Mouse (Mus musculus) limb, embryonic 15.5 days (tissue): ENCODE results near the gene Cpa3. TPM values are rescaled to one million over a fixed set of nuclear protein-coding genes. Genes with fewer than 3 reads are reported as not detected.

ENCODE experiments used
- ATAC-seq: fragments of 200-750 bp; cut with Nextera tagmentation; 2 replicates; pipeline ENCODE4 v1.8.0; 2017; ENCODE audit warnings: low read depth, moderate TSS enrichment; ENCODE audit not compliant: insufficient number of reproducible peaks, low FRiP score, low TSS enrichment
- H3K27ac ChIP-seq: fragments of 300-500 bp; sonication (generic); 2 replicates; pipeline ENCODE4 v1.5.1; 2015; ENCODE audit warnings: moderate library complexity, mild to moderate bottlenecking, inconsistent platforms
- H3K27me3 ChIP-seq: fragments of 300-500 bp; sonication (generic); 2 replicates; pipeline ENCODE4 v1.6.1; 2015; ENCODE audit warnings: inconsistent platforms
- H3K36me3 ChIP-seq: fragments of 300-500 bp; sonication (generic); 2 replicates; pipeline ENCODE4 v1.6.1; 2015; ENCODE audit warnings: inconsistent platforms
- H3K4me1 ChIP-seq: fragments of 300-500 bp; sonication (generic); 2 replicates; pipeline ENCODE4 v1.6.1; 2015; ENCODE audit warnings: inconsistent platforms
- H3K4me2 ChIP-seq: fragments of 300-500 bp; sonication (generic); 2 replicates; pipeline ENCODE4 v1.6.1; 2015; ENCODE audit warnings: mild to moderate bottlenecking, inconsistent platforms
- H3K4me3 ChIP-seq: fragments of 300-500 bp; sonication (generic); 2 replicates; pipeline ENCODE4 v1.5.1; 2015; ENCODE audit warnings: mild to moderate bottlenecking, inconsistent platforms
- H3K9ac ChIP-seq: fragments of 300-500 bp; sonication (generic); 2 replicates; pipeline ENCODE4 v1.6.1; 2015; ENCODE audit warnings: inconsistent platforms
- H3K9me3 ChIP-seq: fragments of 300-500 bp; sonication (generic); 2 replicates; pipeline ENCODE4 v1.6.1; 2016; ENCODE audit warnings: inconsistent platforms
- WGBS: fragments of 180-500 bp; shearing (Covaris S2); methylation state at CpG from one replicate; pipeline ENCODE4 v1.1.7; 2015; 5-methylcytosine and 5-hydroxymethylcytosine counted together
- polyA plus RNA-seq: library from polyadenylated mRNA; unstranded; fragments of >200 nt; fragmentation: Nextera tagmentation; extraction: Ambion mirVana; gene quantifications from 2 replicates; pipeline ENCODE4 v1.2.1, GENCODE M21; 2015

Cpa3 gene
- polyA plus RNA-seq, result 304 and 332 TPM in 2 replicates

DNA sequence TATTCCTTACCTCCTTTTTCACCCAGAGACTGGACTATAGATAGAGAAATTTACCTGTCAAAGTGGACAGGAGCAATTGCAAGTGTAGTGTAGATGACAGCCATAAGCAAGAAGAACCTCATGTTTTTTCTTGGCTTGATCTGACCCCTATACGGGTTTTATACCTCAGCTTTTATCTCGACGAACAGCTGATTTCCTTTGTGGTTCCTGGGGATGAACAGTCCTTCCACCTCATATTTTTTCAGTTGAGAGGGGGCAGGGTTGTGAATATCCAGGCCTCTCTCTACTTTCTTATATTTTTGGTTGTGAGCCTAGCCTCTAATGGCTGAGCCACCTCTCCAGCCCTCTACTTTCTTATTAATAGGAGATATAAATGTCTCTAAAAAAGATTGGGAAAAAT lies at the start of gene Cpa3:
TSS of gene Cpa3 (minus strand) at position 132 of the 400 bp plus-strand sequence.
- WGBS, result 80% methylated on average over 3 of the region's 3 CpGs
- Histone ChIP-seq H3K27me3 (no peaks in the 10 kb centered on the region), H3K4me3 (no peak within 1 kb of the TSS), H3K9ac (no peak within 1 kb of the TSS), H3K4me1 (no peaks in the 10 kb centered on the region), H3K9me3 (no peaks in the 10 kb centered on the region), H3K4me2 (no peak within 1 kb of the TSS), H3K36me3 (no peaks in the 10 kb centered on the region), H3K27ac (no peak within 1 kb of the TSS)
- no peak for ATAC-seq

DNA sequence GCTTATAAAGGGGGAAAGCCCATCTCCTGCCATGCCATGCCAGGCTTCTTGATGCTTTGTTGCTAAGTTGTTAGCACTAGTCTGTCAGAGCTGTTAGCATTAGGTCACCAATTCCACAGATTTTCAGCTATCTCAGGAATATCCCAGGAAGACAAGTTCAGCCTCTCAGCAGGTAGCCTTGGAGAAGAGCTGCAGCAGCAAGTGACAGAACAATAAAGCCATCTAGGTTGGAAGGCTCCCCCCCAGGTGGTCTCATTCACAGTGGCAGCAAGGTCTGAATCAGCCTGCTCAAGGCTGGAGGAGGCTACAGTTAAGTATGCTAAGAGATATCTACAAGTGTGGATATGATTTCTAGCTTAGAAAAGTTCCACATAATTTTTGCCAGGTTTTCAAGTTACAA lies 49.4 kb upstream of the Cpa3 start:
- Histone ChIP-seq H3K4me1 (no peaks in the 10 kb centered on the region), H3K27me3 (no peaks in the 10 kb centered on the region), H3K36me3 (no peaks in the 10 kb centered on the region), H3K9ac (no peak overlapping the region), H3K4me2 (no peak overlapping the region), H3K27ac (no peak overlapping the region), H3K4me3 (no peak overlapping the region), H3K9me3 (no peaks in the 10 kb centered on the region)
- ATAC-seq, result no peak

DNA sequence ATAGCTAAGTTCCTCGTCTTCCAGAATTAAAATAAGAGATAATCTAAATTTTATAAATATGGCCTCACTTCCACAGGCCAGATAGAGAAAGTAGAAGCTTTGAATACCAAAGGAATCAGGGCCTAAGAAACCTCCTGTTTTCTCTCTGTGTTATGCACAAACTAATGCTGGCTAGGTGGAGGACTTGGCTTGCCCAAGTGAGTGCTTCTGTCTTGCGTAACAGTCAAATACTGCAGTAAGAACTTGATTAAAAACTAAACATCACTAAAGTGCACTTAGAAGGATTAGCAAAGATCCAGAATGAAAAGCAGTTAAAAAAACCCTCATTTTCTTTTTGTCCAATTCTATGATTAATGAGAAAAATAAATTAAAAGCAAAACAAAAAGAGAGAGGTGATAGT lies 46.8 kb upstream of the Cpa3 start:
- WGBS, result 89% methylated on average over 2 of the region's 2 CpGs
- Histone ChIP-seq H3K27me3 (no peaks in the 10 kb centered on the region), H3K36me3 (no peaks in the 10 kb centered on the region), H3K4me1 (no peaks in the 10 kb centered on the region), H3K9ac (no peak overlapping the region), H3K4me2 (no peak overlapping the region), H3K27ac (no peak overlapping the region), H3K4me3 (no peak overlapping the region), H3K9me3 (no peaks in the 10 kb centered on the region)
- ATAC-seq, result no peak

DNA sequence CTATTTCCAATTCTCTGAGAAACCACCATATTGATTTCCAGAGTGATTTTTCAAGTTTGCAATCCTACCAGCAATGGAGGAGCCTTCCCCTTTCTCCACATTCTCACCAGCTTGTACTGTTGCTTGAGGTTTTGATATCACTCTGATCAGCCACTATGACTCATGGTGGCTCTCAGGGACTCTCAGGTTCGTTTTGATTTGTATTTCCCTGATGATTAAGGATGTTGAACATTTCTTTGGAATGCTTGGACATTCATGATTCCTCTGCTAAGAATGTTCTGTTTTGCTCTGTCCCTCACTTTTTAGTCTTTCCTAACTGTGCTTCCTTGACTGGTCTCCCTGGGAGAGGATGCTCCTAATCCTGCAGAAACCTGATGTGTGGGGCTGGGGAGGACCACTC lies 39.8 kb upstream of the Cpa3 start:
- Histone ChIP-seq H3K27ac (no peak overlapping the region), H3K4me1 (no peaks in the 10 kb centered on the region), H3K4me3 (no peak overlapping the region), H3K27me3 (no peaks in the 10 kb centered on the region), H3K9me3 (no peaks in the 10 kb centered on the region), H3K4me2 (no peak overlapping the region), H3K36me3 (no peaks in the 10 kb centered on the region), H3K9ac (no peak overlapping the region)
- ATAC-seq, result no peak
- 47% methylated on average over 1 of the region's 1 CpGs for WGBS

DNA sequence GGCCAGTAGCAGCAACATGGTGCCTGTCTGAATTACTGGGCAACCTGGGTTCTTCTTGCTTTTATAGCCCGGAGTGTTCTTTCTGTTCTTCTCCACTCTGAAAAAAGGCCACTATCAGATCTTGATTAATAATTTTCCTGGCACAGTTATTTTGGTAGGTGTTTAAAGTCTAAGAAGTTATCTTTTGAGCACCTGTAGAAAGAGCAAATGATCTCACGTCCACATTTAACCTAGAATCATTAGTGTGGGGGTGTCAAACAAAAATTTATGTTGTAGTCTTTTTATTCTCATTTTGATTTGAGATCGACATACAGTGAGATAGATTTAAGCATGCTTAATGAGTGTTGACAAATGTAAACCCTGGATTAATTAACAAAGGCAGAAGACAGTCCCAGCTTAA lies 33.7 kb upstream of the Cpa3 start, which contains the start of gene Cpb1:
TSS of gene Cpb1 (minus strand) at position 101 of the 400 bp plus-strand sequence.
- ATAC-seq, result no peak

DNA sequence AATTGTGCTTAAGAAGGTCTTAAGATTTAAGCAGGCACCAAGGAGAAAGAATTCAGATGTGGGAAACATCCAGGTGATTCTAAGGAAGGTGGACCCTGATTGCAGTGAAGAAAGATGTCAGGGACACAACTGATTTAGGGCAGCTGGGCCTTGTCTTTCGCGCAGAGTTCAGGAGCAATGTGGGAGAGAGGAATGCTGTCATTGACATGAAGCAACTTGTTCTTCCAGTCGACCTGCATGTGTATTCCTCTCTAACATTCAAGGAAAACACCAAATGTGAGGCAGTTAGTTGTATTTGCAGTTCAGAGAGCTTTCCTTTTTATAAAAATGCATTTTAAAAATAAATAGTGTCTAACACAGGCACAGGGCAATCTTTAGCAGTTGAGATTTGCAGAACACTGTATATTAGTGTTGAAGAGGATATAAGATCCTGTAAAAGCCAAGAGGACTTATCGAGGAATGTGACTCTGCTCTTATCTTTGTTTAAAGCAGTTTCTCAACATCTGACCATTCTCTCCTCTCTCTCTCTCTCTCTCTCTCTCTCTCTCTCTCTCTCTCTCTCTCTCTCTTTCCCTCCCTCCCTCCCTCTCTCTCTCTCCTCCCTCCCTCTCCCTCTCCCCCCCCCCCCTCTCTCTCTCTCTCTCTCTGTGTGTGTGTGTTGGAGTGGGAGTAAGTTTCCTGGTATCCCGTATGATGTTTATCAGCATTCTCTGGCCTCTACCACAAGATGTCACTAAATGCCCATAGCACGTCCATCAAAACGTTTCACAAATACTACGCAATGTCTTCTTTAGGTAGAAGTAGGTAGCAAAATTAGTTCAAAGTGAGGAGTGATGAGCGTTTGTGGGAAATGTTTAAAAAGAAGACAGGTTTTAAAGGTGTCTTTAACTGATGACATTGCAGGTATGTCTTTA lies 12.8 kb upstream of the Cpa3 start:
- Histone ChIP-seq H3K4me3 (no peak overlapping the region), H3K27ac (no peak overlapping the region), H3K9me3 (no peaks in the 10 kb centered on the region), H3K27me3 (no peaks in the 10 kb centered on the region), H3K4me1 (no peaks in the 10 kb centered on the region), H3K9ac (no peak overlapping the region), H3K4me2 (no peak overlapping the region), H3K36me3 (no peaks in the 10 kb centered on the region)
- 33% methylated on average over 9 of the region's 9 CpGs for WGBS
- ATAC-seq, result no peak

More for the DNA sequence above, 33.7 kb upstream of the Cpa3 start, which contains the start of gene Cpb1:
- Histone ChIP-seq H3K4me1 (no peaks in the 10 kb centered on the region), H3K4me3 (no peak within 1 kb of the TSS), H3K27me3 (no peaks in the 10 kb centered on the region), H3K36me3 (no peaks in the 10 kb centered on the region), H3K9me3 (no peaks in the 10 kb centered on the region), H3K4me2 (no peak within 1 kb of the TSS), H3K27ac (no peak within 1 kb of the TSS), H3K9ac (no peak within 1 kb of the TSS)
- WGBS, result 83% methylated on average over 3 of the region's 3 CpGs

DNA sequence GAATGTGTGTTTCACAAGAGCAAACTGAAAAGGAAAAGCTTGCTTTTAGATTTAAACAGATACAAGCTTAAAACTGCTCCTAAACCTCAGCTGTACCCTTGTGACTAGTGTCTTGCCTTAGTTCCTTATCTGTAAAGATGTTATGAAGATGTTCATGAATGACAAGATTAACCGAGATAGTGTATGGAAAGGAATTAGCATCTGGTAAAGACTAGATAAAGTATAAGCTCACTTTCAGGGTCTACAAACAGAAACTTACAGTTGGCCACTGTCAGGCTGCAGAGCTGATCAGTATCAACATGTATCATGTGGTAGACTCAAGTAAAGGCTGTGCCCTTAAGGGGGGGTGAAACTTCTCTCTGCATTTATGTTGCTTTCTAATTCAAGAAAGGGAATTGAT lies 1.9 kb upstream of the Cpa3 start:
- Histone ChIP-seq H3K27ac (no peak overlapping the region), H3K9me3 (no peaks in the 10 kb centered on the region), H3K36me3 (no peaks in the 10 kb centered on the region), H3K9ac (no peak overlapping the region), H3K4me1 (no peaks in the 10 kb centered on the region), H3K4me2 (no peak overlapping the region), H3K4me3 (no peak overlapping the region), H3K27me3 (no peaks in the 10 kb centered on the region)
- ATAC-seq, result no peak
- 88% methylated on average over 1 of the region's 1 CpGs for WGBS

DNA sequence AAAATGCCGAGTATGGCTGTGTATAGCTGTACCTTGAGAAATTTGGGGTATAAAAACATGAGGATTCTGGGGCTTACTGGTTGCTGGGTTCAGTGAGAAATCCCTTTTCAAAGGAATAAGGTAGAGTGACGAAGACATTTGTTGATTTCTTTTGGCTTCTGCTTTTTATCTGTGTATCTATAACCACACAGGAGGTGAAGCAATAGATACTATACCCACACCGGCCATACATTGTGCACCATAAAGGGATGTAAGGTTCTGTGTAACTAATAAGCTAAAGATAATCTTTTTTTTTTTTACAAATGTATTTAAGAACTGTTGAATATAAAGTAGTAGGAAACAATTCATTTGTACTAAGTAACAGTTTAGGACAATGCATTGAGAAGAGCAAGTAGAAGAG lies 2.2 kb downstream of the Cpa3 start:
- no peak for ATAC-seq
- H3K9me3 ChIP-seq, result no peaks in the 10 kb centered on the region

DNA sequence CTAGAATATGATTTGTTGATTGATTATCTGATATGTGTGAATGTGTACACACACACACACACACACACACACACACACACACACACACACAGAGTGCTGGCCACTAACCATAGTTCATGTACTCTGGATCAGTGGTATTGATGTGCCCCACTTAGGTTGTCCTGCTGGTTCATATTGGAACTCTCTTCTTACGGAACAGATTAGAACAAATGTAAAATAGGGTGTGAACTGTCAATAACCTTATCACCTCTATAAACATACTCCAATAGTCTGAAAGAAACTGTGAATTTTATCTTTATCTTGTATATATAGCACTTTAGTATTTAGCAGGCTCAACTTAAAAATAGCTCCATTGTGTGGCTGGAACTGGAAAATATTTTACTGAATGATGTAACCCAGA lies 5.0 kb downstream of the Cpa3 start:
- ATAC-seq, result no peak
- Histone ChIP-seq H3K4me3 (no peak overlapping the region), H3K9ac (no peak overlapping the region), H3K4me2 (no peak overlapping the region), H3K4me1 (no peaks in the 10 kb centered on the region), H3K27me3 (no peaks in the 10 kb centered on the region), H3K36me3 (no peaks in the 10 kb centered on the region), H3K27ac (no peak overlapping the region), H3K9me3 (no peaks in the 10 kb centered on the region)
- WGBS, result 81% methylated on average over 1 of the region's 1 CpGs

More for the DNA sequence above, 2.2 kb downstream of the Cpa3 start:
- Histone ChIP-seq H3K4me2 (no peak overlapping the region), H3K4me1 (no peaks in the 10 kb centered on the region), H3K27ac (no peak overlapping the region), H3K36me3 (no peaks in the 10 kb centered on the region), H3K9ac (no peak overlapping the region), H3K27me3 (no peaks in the 10 kb centered on the region), H3K4me3 (no peak overlapping the region)
- WGBS, result 80% methylated on average over 3 of the region's 3 CpGs

DNA sequence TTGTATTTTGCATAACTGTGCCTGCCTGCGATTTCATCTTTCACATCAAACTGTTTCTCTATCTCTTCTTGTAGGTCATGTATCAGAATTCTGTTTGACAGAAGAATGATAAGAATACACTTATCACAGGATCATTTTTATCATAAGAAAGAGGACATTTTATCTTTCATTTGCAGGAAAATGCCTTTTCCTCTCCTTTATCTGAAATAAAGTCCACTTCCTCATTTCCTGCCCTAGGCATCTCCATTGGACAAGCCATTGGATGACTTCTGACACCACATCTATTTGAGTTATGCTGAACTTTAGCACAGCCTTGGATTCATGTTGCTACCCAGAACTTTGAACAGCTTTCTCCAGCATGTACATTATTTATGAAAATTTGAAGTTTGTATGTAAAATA lies 13.0 kb downstream of the Cpa3 start:
- H3K27me3 ChIP-seq, result no peaks in the 10 kb centered on the region
- no peaks in the 10 kb centered on the region for H3K4me1 ChIP-seq
- H3K4me2 ChIP-seq, result no peak overlapping the region
- no peak overlapping the region for H3K9ac ChIP-seq
- ATAC-seq, result no peak
- no peaks in the 10 kb centered on the region for H3K9me3 ChIP-seq
- no peaks in the 10 kb centered on the region for H3K36me3 ChIP-seq
- no peak overlapping the region for H3K4me3 ChIP-seq
- 87% methylated on average over 1 of the region's 1 CpGs for whole genome bisulfite sequencing
- no peak overlapping the region for H3K27ac ChIP-seq

DNA sequence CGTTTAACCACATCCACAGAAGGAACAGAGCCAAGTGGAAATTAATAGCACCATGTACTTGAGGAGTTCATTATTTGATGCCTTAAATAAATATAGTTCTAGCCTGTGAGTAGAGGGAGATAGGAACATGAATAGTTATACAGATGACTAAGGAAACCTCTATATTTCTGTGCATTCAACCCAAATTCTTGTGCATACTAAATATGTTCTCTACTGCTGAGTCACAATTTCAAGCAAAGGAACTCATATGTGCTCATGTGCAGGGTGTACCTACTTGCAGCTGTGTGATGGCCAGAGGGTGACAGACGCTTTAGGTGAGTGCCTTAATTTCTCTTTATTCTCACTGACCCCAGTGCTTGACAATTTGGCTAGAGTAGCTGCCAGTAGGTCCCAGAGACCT lies 16.6 kb downstream of the Cpa3 start:
- H3K4me2 ChIP-seq, result no peak overlapping the region
- WGBS, result 78% methylated on average over 2 of the region's 2 CpGs

DNA sequence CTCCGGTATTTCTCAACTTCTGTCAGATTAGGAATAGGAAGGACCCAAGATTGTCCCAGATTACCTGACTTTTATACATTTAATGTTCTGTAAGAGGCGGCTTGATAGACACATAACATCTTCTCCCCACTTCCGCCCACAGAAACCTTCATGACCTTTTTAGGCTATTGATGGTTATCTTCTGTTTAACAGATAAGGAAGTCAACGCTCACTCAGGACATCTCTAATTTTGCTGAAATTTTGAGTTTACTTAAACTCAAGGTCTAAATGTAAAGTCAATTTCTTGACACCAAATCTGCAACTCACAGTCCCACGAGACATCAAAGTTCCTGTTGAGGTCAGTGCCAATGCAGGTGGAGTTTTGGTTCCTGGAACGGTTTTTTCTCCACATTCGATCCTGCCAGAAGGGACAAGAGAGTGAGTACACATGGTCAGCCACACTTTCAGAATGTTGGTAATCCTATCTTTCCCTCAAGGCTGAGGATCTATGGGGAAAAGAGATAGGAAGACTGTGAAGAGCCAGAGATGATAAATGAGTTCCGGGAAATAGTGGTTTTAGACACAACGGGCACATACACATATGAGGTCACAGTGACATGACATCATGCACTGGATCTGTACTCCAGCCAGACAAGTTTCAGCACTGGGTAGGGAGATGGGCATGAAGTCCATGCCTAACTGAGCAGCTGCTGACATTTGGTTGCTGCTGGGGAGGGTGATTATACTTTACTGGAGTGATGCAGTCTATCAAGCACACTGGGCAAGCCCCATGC lies 18.9 kb downstream of the Cpa3 start:
- H3K4me3 ChIP-seq, result no peak overlapping the region
- no peaks in the 10 kb centered on the region for H3K4me1 ChIP-seq

More for the DNA sequence above, 16.6 kb downstream of the Cpa3 start:
- H3K9me3 ChIP-seq, result no peaks in the 10 kb centered on the region
- no peak for ATAC-seq
- H3K9ac ChIP-seq, result no peak overlapping the region
- no peak overlapping the region for H3K4me3 ChIP-seq
- no peak overlapping the region for H3K27ac ChIP-seq
- H3K27me3 ChIP-seq, result no peaks in the 10 kb centered on the region
- no peaks in the 10 kb centered on the region for H3K36me3 ChIP-seq
- no peaks in the 10 kb centered on the region for H3K4me1 ChIP-seq

More for the DNA sequence above, 18.9 kb downstream of the Cpa3 start:
- ATAC-seq, result no peak
- Histone ChIP-seq H3K36me3 (no peaks in the 10 kb centered on the region), H3K9me3 (no peaks in the 10 kb centered on the region), H3K27ac (no peak overlapping the region), H3K9ac (no peak overlapping the region), H3K4me2 (no peak overlapping the region), H3K27me3 (no peaks in the 10 kb centered on the region)
- WGBS, result 86% methylated on average over 9 of the region's 9 CpGs
